Mouse (Mus musculus) brown adipose tissue, adult 24 weeks (tissue): Measurements from ENCODE around the gene Nts. TPM values are rescaled to one million over a fixed set of nuclear protein-coding genes. Genes with fewer than 3 reads are reported as not detected.

Source experiments
- polyA plus RNA-seq: library from polyadenylated mRNA; stranded (reverse); fragments of >200 nt; gene quantifications from 2 replicates; pipeline ENCODE4 v1.2.4, GENCODE M21; 2012; ENCODE audit not compliant: missing spikeins, insufficient read depth, insufficient read length

The Nts gene
- polyA plus RNA-seq, 1 experiment: 4.2 TPM

Other genes with a start within 250 kb of the Nts start
- 1.0 and 4.0 TPM in 2 replicates for gene Rassf9, start 21.7 kb upstream of the Nts start, polyA plus RNA-seq